ENCODE assay signal across 22 mouse cellular contexts in genomic region chr9:70881982-70882381, GRCm38 (mm10).
A peak's percentile ranks its signal among the peaks of the same experiment; 100 is the strongest.
DNase-seq lines count a peak whose midpoint lies in the region; ATAC-seq lines count a peak whose summit lies in the region.
"Had no signal": no experiment of that assay in that cellular context is flagged by ENCODE, and none has a peak within 500 bp of the region (broad histone marks: within the 10 kb centered on the region; RNA-seq: fewer than 3 reads in every experiment).

No protein-coding gene starts in this region.

- WGBS in liver, embryonic 15.5 days (ENCODE audit: insufficient replicate concordance) = 30% methylated on average over 5 of the region's 5 CpGs
- WGBS in midbrain, embryonic 13.5 days = 75% methylated on average over 5 of the region's 5 CpGs

- peak; percentile 48; the same call in 1 of the 2 replicates for ATAC-seq in erythroid progenitor cell, adult 5-6 weeks (replicated peaks; ENCODE audit: low FRiP score, poor library complexity, severe bottlenecking)
- ATAC-seq in liver, embryonic 15.5 days (ENCODE audit: insufficient read depth) = peak; percentile 57; the same call in 1 of the 2 replicates
- peak; percentile 62 for ATAC-seq in megakaryocyte-erythroid progenitor cell, adult 5-6 weeks (replicated peaks; ENCODE audit: low FRiP score, low TSS enrichment, poor library complexity, severe bottlenecking)
- ATAC-seq in midbrain, embryonic 13.5 days = no peak
- ATAC-seq: forebrain, embryonic 15.5 days; hindbrain, postnatal 0 days had no signal

- DNase-seq in c-Kit-positive CD71-positive TER-119-negative erythroid progenitor cells, embryonic 14.5 days (ENCODE audit: low read depth) = peak; percentile 20
- no peak for DNase-seq in spleen, postnatal 36 days (ENCODE audit: low spot score in 2 of 2)
- no peak for DNase-seq in heart, adult 11 months
- DNase-seq: adrenal gland, adult 8-10 months; adrenal gland, postnatal 36 days; cerebellum, adult 18-20 months; cerebellum, adult 9-11 months; cerebellum, postnatal 36 days; gastrocnemius, postnatal 10 days; heart, adult 2 months; heart, postnatal 14 days had no signal

- H3K36me3 ChIP-seq in liver, embryonic 15.5 days (replicated peaks) = no peaks in the 10 kb centered on the region
- H3K36me3 ChIP-seq in midbrain, embryonic 13.5 days = no peaks in the 10 kb centered on the region
- H3K36me3 ChIP-seq: embryonic facial prominence, embryonic 13.5 days; forebrain, embryonic 10.5 days; forebrain, embryonic 15.5 days; heart, embryonic 15.5 days; hindbrain, embryonic 13.5 days had no signal

- H3K9ac ChIP-seq in liver, embryonic 15.5 days = 0 out of 2 replicates have a peak overlapping the region, but pooled peaks have one; percentile 33
- H3K9ac ChIP-seq in midbrain, embryonic 13.5 days (replicated peaks) = no peak overlapping the region
- H3K9ac ChIP-seq: embryonic facial prominence, embryonic 13.5 days; forebrain, embryonic 15.5 days; heart, embryonic 15.5 days; hindbrain, embryonic 13.5 days had no signal

- H3K27me3 ChIP-seq in liver, embryonic 15.5 days = no peaks in the 10 kb centered on the region
- H3K27me3 ChIP-seq in midbrain, embryonic 13.5 days = no peaks in the 10 kb centered on the region
- H3K27me3 ChIP-seq: embryonic facial prominence, embryonic 13.5 days; forebrain, embryonic 15.5 days; heart, embryonic 15.5 days; hindbrain, embryonic 13.5 days had no signal

- no peak overlapping the region for H3K4me3 ChIP-seq in liver, embryonic 15.5 days (replicated peaks)
- H3K4me3 ChIP-seq in midbrain, embryonic 13.5 days (replicated peaks) = no peak overlapping the region
- H3K4me3 ChIP-seq: embryonic facial prominence, embryonic 13.5 days; forebrain, embryonic 10.5 days; forebrain, embryonic 15.5 days; heart, adult 2 months; heart, embryonic 15.5 days; hindbrain, embryonic 13.5 days had no signal

- 0 out of 2 replicates have a peak overlapping the region, but pooled peaks have one; percentile 3 for H3K4me2 ChIP-seq in liver, embryonic 15.5 days
- H3K4me2 ChIP-seq in midbrain, embryonic 13.5 days (replicated peaks) = no peak overlapping the region
- H3K4me2 ChIP-seq: embryonic facial prominence, embryonic 13.5 days; forebrain, embryonic 15.5 days; heart, embryonic 11.5 days; heart, embryonic 15.5 days; hindbrain, embryonic 13.5 days had no signal

- H3K27ac ChIP-seq in liver, embryonic 15.5 days (replicated peaks) = peak overlapping the region; percentile 31
- H3K27ac ChIP-seq in midbrain, embryonic 13.5 days = no peak overlapping the region
- H3K27ac ChIP-seq: embryonic facial prominence, embryonic 13.5 days; forebrain, embryonic 10.5 days; forebrain, embryonic 15.5 days; heart, adult 2 months; heart, embryonic 15.5 days; hindbrain, embryonic 13.5 days; hindbrain, postnatal 0 days had no signal

- peaks cover 34% of the 10 kb centered on the region for H3K4me1 ChIP-seq in liver, embryonic 15.5 days (replicated peaks)
- H3K4me1 ChIP-seq in midbrain, embryonic 13.5 days (replicated peaks) = no peaks in the 10 kb centered on the region
- H3K4me1 ChIP-seq: embryonic facial prominence, embryonic 13.5 days; forebrain, embryonic 10.5 days; forebrain, embryonic 15.5 days; hindbrain, embryonic 13.5 days had no signal

- H3K9me3 ChIP-seq in liver, embryonic 15.5 days (replicated peaks) = no peaks in the 10 kb centered on the region
- no peaks in the 10 kb centered on the region for H3K9me3 ChIP-seq in midbrain, embryonic 13.5 days
- H3K9me3 ChIP-seq: embryonic facial prominence, embryonic 13.5 days; forebrain, embryonic 10.5 days; forebrain, embryonic 15.5 days; heart, embryonic 15.5 days; hindbrain, embryonic 13.5 days had no signal
